Mouse (Mus musculus) CH12.LX (cell line): ENCODE measurements around the gene Naa40. TPM values are rescaled to one million over a fixed set of nuclear protein-coding genes. Genes with fewer than 3 reads are reported as not detected.

Experiments
- DNase-seq: peaks from one replicate; pipeline ENCODE4 v3.0.0-alpha.2; 2013; ENCODE audit errors: extremely low read depth
- H3K27ac ChIP-seq: 2 replicates; pipeline ENCODE4 v1.5.1; 2012; ENCODE audit warnings: low read depth, mild to moderate bottlenecking, control low read depth, moderate library complexity; ENCODE audit not compliant: insufficient read depth
- H3K27me3 ChIP-seq: replicated peaks from 2 replicates; pipeline ENCODE3; 2012; ENCODE audit warnings: inconsistent platforms
- H3K36me3 ChIP-seq, 2 experiments: replicated peaks in 1 of 2; 2 replicates each; pipeline versions ENCODE3 to v1.6.1; 2012; ENCODE audit warnings: inconsistent platforms in 1 of 2, low read length in 1 of 2, mild to moderate bottlenecking in 1 of 2, mixed read lengths in 1 of 2, moderate library complexity in 1 of 2; ENCODE audit not compliant: control insufficient read depth in 1 of 2, insufficient read depth in 1 of 2
- H3K4me1 ChIP-seq, 2 experiments: 2 replicates each; pipeline ENCODE4 v1.6.1; 2012; ENCODE audit warnings: inconsistent platforms in 1 of 2, moderate library complexity in 1 of 2; ENCODE audit not compliant: insufficient read depth in 2 of 2, control insufficient read depth in 1 of 2
- H3K4me2 ChIP-seq: 2 replicates; pipeline ENCODE4 v1.6.1; 2012; ENCODE audit warnings: low read depth, mild to moderate bottlenecking, control low read depth; ENCODE audit not compliant: poor library complexity, insufficient read depth, severe bottlenecking
- H3K4me3 ChIP-seq, 3 experiments: fragments of 150-350 bp in 1 of 3; sonication (generic) in 1 of 3; replicated peaks in 1 of 3; 2 replicates each; pipeline versions ENCODE3 to v1.5.1; 2011 to 2012; ENCODE audit warnings: low read depth in 2 of 3, low read length in 2 of 3, mild to moderate bottlenecking in 2 of 3, moderate library complexity in 2 of 3, control low read depth in 1 of 3, improper control_type of control experiment in 1 of 3, inconsistent platforms in 1 of 3, mixed read lengths in 1 of 3; ENCODE audit not compliant: poor library complexity in 1 of 3
- H3K79me2 ChIP-seq: replicated peaks from 2 replicates; pipeline ENCODE4 v1.6.1; 2012; ENCODE audit warnings: mild to moderate bottlenecking, moderate library complexity; ENCODE audit not compliant: control insufficient read depth, poor library complexity, insufficient read depth, severe bottlenecking; ENCODE audit errors: extremely low read depth
- H3K9ac ChIP-seq: 2 replicates; pipeline ENCODE4 v1.6.1; 2012; ENCODE audit warnings: low read depth, mild to moderate bottlenecking, control low read depth, moderate library complexity; ENCODE audit not compliant: insufficient read depth
- H3K9me3 ChIP-seq: replicated peaks from 2 replicates; pipeline ENCODE3; 2012; ENCODE audit warnings: low read length, inconsistent platforms, mixed read lengths
- CTCF ChIP-seq, 2 experiments: IDR thresholded peaks in 1 of 2; conservative IDR thresholded peaks in 1 of 2; 2 replicates each; pipeline ENCODE4 v1.5.1; 2011 to 2012; ENCODE audit warnings: low read depth in 2 of 2, low read length in 2 of 2, improper control_type of control experiment in 1 of 2, inconsistent platforms in 1 of 2, mild to moderate bottlenecking in 1 of 2, moderate library complexity in 1 of 2
- E2F4 ChIP-seq: IDR thresholded peaks from 2 replicates; pipeline ENCODE4 v1.6.1; 2011; ENCODE audit warnings: low read depth, low read length, improper control_type of control experiment; ENCODE audit not compliant: insufficient replicate concordance
- ELF1 ChIP-seq: IDR thresholded peaks from 2 replicates; pipeline ENCODE4 v1.6.1; 2014; ENCODE audit warnings: low read depth, mild to moderate bottlenecking, inconsistent platforms, low read length, improper control_type of control experiment
- EP300 ChIP-seq: IDR thresholded peaks from 2 replicates; pipeline ENCODE4 v1.6.1; 2011; ENCODE audit warnings: low read length, improper control_type of control experiment
- ETS1 ChIP-seq: conservative IDR thresholded peaks from 2 replicates; pipeline ENCODE4 v1.6.1; 2012; ENCODE audit warnings: low read depth, mild to moderate bottlenecking, inconsistent platforms, low read length, improper control_type of control experiment, moderate library complexity
- GABPA ChIP-seq: IDR thresholded peaks from 2 replicates; pipeline ENCODE4 v1.6.1; 2012; ENCODE audit warnings: low read depth, low read length, improper control_type of control experiment, inconsistent platforms; ENCODE audit not compliant: insufficient replicate concordance
- IRF4 ChIP-seq: IDR thresholded peaks from 2 replicates; pipeline ENCODE4 v1.6.1; 2014; ENCODE audit warnings: low read depth, mild to moderate bottlenecking, inconsistent platforms, low read length, improper control_type of control experiment
- JUN ChIP-seq: IDR thresholded peaks from 2 replicates; pipeline ENCODE4 v1.6.1; 2011; ENCODE audit warnings: low read depth, mild to moderate bottlenecking, low read length, improper control_type of control experiment, moderate library complexity; ENCODE audit not compliant: insufficient read depth
- JUND ChIP-seq: conservative IDR thresholded peaks from 2 replicates; pipeline ENCODE4 v1.6.1; 2011; ENCODE audit warnings: low read depth, low read length, improper control_type of control experiment
- KAT2A ChIP-seq: IDR thresholded peaks from 2 replicates; pipeline ENCODE4 v1.6.1; 2012; ENCODE audit warnings: low read length, improper control_type of control experiment, inconsistent platforms; ENCODE audit not compliant: insufficient replicate concordance
- MAX ChIP-seq: IDR thresholded peaks from 2 replicates; pipeline ENCODE4 v1.6.1; 2011; ENCODE audit warnings: low read length, improper control_type of control experiment
- MEF2A ChIP-seq: IDR thresholded peaks from 2 replicates; pipeline ENCODE4 v1.6.1; 2014; ENCODE audit warnings: low read depth, mild to moderate bottlenecking, inconsistent platforms, low read length, improper control_type of control experiment, borderline replicate concordance
- MYC ChIP-seq: IDR thresholded peaks from 2 replicates; pipeline ENCODE4 v1.6.1; 2011; ENCODE audit warnings: low read depth, mild to moderate bottlenecking, improper control_type of control experiment, low read length
- NRF1 ChIP-seq: IDR thresholded peaks from 2 replicates; pipeline ENCODE4 v1.6.1; 2014; ENCODE audit warnings: low read depth, mild to moderate bottlenecking, inconsistent platforms, low read length, improper control_type of control experiment, moderate library complexity
- PAX5 ChIP-seq: IDR thresholded peaks from 2 replicates; pipeline ENCODE4 v1.6.1; 2012; ENCODE audit warnings: low read length, inconsistent platforms, mixed read lengths
- POLR2AphosphoS2 ChIP-seq: IDR thresholded peaks from 2 replicates; pipeline ENCODE4 v1.6.1; 2011; ENCODE audit warnings: low read depth, low read length, improper control_type of control experiment
- RCOR1 ChIP-seq: conservative IDR thresholded peaks from 2 replicates; pipeline ENCODE4 v1.6.1; 2012; ENCODE audit warnings: low read depth, mild to moderate bottlenecking, inconsistent platforms, low read length, improper control_type of control experiment
- TBP ChIP-seq: conservative IDR thresholded peaks from 2 replicates; pipeline ENCODE4 v1.6.1; 2011; ENCODE audit warnings: low read depth, low read length, improper control_type of control experiment
- ZC3H11A ChIP-seq: IDR thresholded peaks from 2 replicates; pipeline ENCODE4 v1.6.1; 2012; ENCODE audit warnings: low read depth, mild to moderate bottlenecking, inconsistent platforms, low read length, improper control_type of control experiment
- ZNF384 ChIP-seq: IDR thresholded peaks from 2 replicates; pipeline ENCODE4 v1.6.1; 2012; ENCODE audit warnings: low read depth, low read length, improper control_type of control experiment, inconsistent platforms
- dilution Hi-C: fragments of 300-500 bp; cut with MboI; formaldehyde crosslinking; loops from 2 replicates; pipeline ENCODE4 v1.14.3; 2020; ENCODE audit warnings: low sequenced_read_pairs; ENCODE audit not compliant: extremely low pct_unique_long_range_greater_than_20kb, extremely low pct_ligation_motif_present
- in situ Hi-C: fragments of 300-500 bp; cut with MboI; formaldehyde crosslinking; loops from 3 replicates; pipeline ENCODE4 v1.14.3; 2019; ENCODE audit warnings: low sequenced_read_pairs, low pct_ligation_motif_present, low pct_unique_long_range_greater_than_20kb, mixed read lengths
- polyA plus RNA-seq: library from polyadenylated mRNA; unstranded; fragments of >175 nt; gene quantifications from 2 replicates; pipeline ENCODE4 v1.2.1, GENCODE M21; 2012; ENCODE audit warnings: low read depth; ENCODE audit not compliant: insufficient read length
- total RNA-seq, 2 experiments: library from RNA; depleted of rRNA; stranded (reverse); fragments of 300-350 nt in 1 of 2; fragments of >200 nt in 1 of 2; gene quantifications; 2 replicates each; pipeline ENCODE4 v1.2.3; 2012 to 2014

The Naa40 gene
- total and polyA plus RNA-seq, 3 experiments: 40.6 to 69.3 (median 65.7) TPM

DNA sequence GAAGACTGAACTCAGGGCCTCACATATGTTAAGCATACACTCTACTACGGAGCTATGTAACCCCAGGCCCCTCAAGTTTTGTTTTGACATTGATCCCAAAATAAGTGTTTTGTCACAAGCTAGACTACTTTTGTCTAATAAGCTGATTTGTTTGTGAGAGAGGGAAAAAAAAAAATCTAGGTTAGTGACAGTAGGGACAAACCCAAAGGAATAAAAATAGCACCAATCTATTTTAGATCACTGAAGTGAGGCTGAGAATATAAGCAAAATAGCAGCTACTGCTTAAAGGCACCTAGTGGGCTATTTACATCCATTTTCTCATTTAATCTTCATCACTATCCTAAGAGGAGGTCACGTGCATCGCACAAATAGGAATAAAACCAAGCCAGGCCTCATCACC, 1.4 kb downstream of the Naa40 start (continued):
- TF ChIP-seq NRF1 (no peak), CTCF (conservative IDR thresholded peaks at IDR 0.05 in 1 of 2, IDR thresholded peaks at IDR 0.05 in 1 of 2; ENCODE audit: low read depth in 2 of 2, low read length in 2 of 2) (no peak), JUN (no peak), MEF2A (peak; percentile 89), IRF4 (no peak; the same call in 1 of the 2 replicates), ZNF384 (peak; percentile 74), ELF1 (no peak), EP300 (no peak), PAX5 (no peak), MAX (no peak), MYC (no peak), TBP (no peak), POLR2AphosphoS2 (no peak), KAT2A (no peak)
- TF ChIP-seq, all 38 proteins: peak for 4

DNA sequence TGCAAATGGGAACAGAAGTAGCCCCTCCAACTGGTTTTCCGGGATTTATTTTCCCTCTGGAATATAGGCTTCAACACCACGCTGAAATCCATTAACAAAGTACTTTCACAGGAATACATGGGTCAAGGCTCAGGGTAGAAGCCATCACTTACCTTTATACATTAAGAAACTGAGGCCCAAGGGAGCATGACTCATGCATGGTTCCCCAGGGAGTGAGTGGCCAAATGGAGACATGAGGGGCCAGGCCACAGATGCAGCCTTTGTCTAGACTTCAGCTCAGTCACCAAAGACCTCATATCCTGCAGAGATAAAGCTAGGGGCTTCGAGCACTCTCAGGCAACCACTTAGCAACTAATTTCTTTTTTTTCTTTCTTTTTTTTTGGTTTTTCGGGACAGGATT, 4.2 kb downstream of the Naa40 start:
- no peak overlapping the region for H3K9ac ChIP-seq
- no peaks in the 10 kb centered on the region for H3K27me3 ChIP-seq
- peak overlapping the region; percentile 18; the same call in 1 of the 2 replicates for H3K4me2 ChIP-seq
- H3K27ac ChIP-seq: no peak overlapping the region
- in situ Hi-C loops: no loop called here
- DNase-seq: peak; percentile 60
- H3K4me3 ChIP-seq: no peak overlapping the region
- H3K36me3 ChIP-seq: peaks cover 17 to 61% of the 10 kb centered on the region in 2 experiments
- dilution Hi-C loops: no loop called here
- peak; percentile 64 for TF ChIP-seq JUN
- TF ChIP-seq RCOR1: no peak
- peak; percentile 77 for TF ChIP-seq JUND
- TF ChIP-seq E2F4: no peak
- TF ChIP-seq ZC3H11A: no peak
- 0 out of 2 replicates have a peak, but pooled peaks have one; percentile 22 for TF ChIP-seq IRF4
- peak; percentile 49 for TF ChIP-seq ETS1
- TF ChIP-seq KAT2A: 0 out of 2 replicates have a peak, but pooled peaks have one; percentile 49
- TF ChIP-seq MEF2A: peak; percentile 71
- TF ChIP-seq MAX: no peak
- TF ChIP-seq GABPA: no peak
- peak; percentile 50; the same call in 1 of the 2 replicates for TF ChIP-seq EP300
- H3K79me2 ChIP-seq: peaks cover 33% of the 10 kb centered on the region
- peaks cover 21 to 61% of the 10 kb centered on the region in 2 experiments for H3K4me1 ChIP-seq
- H3K9me3 ChIP-seq: no peaks in the 10 kb centered on the region
